Mouse (Mus musculus) limb, embryonic 11.5 days (tissue): ENCODE results near the gene Actb. TPM values are rescaled to one million over a fixed set of nuclear protein-coding genes. Genes with fewer than 3 reads are reported as not detected.
A peak's percentile ranks its signal among the peaks of the same experiment; 100 is the strongest.

Experiments
- ATAC-seq: fragments of 200-750 bp; cut with Nextera tagmentation; 2 replicates; pipeline ENCODE4 v1.8.0; 2017; ENCODE audit warnings: low read depth; ENCODE audit not compliant: insufficient number of reproducible peaks, low FRiP score, low TSS enrichment
- DNase-seq: peaks from one replicate; pipeline ENCODE4 v3.0.0-alpha.2; 2015; ENCODE audit warnings: low spot score
- H3K27ac ChIP-seq: fragments of 300-500 bp; sonication (generic); replicated peaks from 2 replicates; pipeline ENCODE4 v1.5.1; 2014; ENCODE audit warnings: low read depth, mild to moderate bottlenecking, low read length
- H3K27me3 ChIP-seq: fragments of 300-500 bp; sonication (generic); 2 replicates; pipeline ENCODE4 v1.6.1; 2014; ENCODE audit warnings: mild to moderate bottlenecking, low read length, mixed read lengths; ENCODE audit not compliant: control insufficient read depth, insufficient read depth
- H3K36me3 ChIP-seq: fragments of 300-500 bp; sonication (generic); 2 replicates; pipeline ENCODE4 v1.6.1; 2014; ENCODE audit warnings: mild to moderate bottlenecking, low read length, moderate library complexity, mixed read lengths; ENCODE audit not compliant: control insufficient read depth, insufficient read depth
- H3K4me1 ChIP-seq: fragments of 300-500 bp; sonication (generic); 2 replicates; pipeline ENCODE4 v1.6.1; 2014; ENCODE audit warnings: low read length, mixed read lengths; ENCODE audit not compliant: control insufficient read depth, insufficient read depth
- H3K4me2 ChIP-seq: fragments of 300-500 bp; sonication (generic); 2 replicates; pipeline ENCODE4 v1.6.1; 2014; ENCODE audit warnings: low read depth, mild to moderate bottlenecking, moderate library complexity; ENCODE audit not compliant: severe bottlenecking
- H3K4me3 ChIP-seq: fragments of 300-500 bp; sonication (generic); 2 replicates; pipeline ENCODE4 v1.5.1; 2014; ENCODE audit warnings: low read depth, low read length
- H3K9ac ChIP-seq: fragments of 300-500 bp; sonication (generic); 2 replicates; pipeline ENCODE4 v1.6.1; 2014; ENCODE audit warnings: mild to moderate bottlenecking, low read length
- H3K9me3 ChIP-seq: fragments of 300-500 bp; sonication (generic); 2 replicates; pipeline ENCODE4 v1.6.1; 2016; ENCODE audit warnings: low read length; ENCODE audit not compliant: control insufficient read depth
- WGBS: fragments of 180-500 bp; shearing (Covaris S2); extraction: QIAGEN DNeasy Blood & Tissue Kit; methylation state at CpG from one replicate; pipeline ENCODE4 v1.1.7; 2014; 5-methylcytosine and 5-hydroxymethylcytosine counted together
- polyA plus RNA-seq: library from polyadenylated mRNA; unstranded; fragments of >200 nt; fragmentation: Nextera tagmentation; extraction: Ambion mirVana; gene quantifications from 2 replicates; pipeline ENCODE4 v1.2.1, GENCODE M21; 2014

Gene Actb
- polyA plus RNA-seq, 1 experiment from 2014 or later, result 16,911 TPM

GRCm38 (mm10) chr5:142926940-142927228 is 20.3 kb upstream of the Actb start:
- H3K4me1 ChIP-seq, result peaks cover 16% of the 10 kb centered on the region; the same call in 1 of the 2 replicates
- DNase-seq, result no peak
- no peaks in the 10 kb centered on the region for H3K27me3 ChIP-seq
- H3K4me3 ChIP-seq, result no peak overlapping the region
- no peak overlapping the region for H3K9ac ChIP-seq
- no peak overlapping the region for H3K27ac ChIP-seq
- 36% methylated on average over 3 of the region's 3 CpGs for WGBS
- H3K4me2 ChIP-seq, result no peak overlapping the region
- no peaks in the 10 kb centered on the region for H3K36me3 ChIP-seq
- H3K9me3 ChIP-seq, result no peaks in the 10 kb centered on the region
- no peak for ATAC-seq

- no peak overlapping the region; the same call in 1 of the 2 replicates for H3K4me2 ChIP-seq
- H3K9me3 ChIP-seq, result no peaks in the 10 kb centered on the region
- no peak overlapping the region for H3K4me3 ChIP-seq
- peaks cover 16% of the 10 kb centered on the region; the same call in 1 of the 2 replicates for H3K4me1 ChIP-seq
- no peak overlapping the region; the same call in 1 of the 2 replicates for H3K27ac ChIP-seq
- no peak overlapping the region; the same call in 1 of the 2 replicates for H3K9ac ChIP-seq
- DNase-seq (peak; percentile 57), ATAC-seq (no peak)
- H3K36me3 ChIP-seq, result no peaks in the 10 kb centered on the region
- no peaks in the 10 kb centered on the region for H3K27me3 ChIP-seq
- WGBS, result 15% methylated on average over 13 of the region's 13 CpGs
Observed at GRCm38 (mm10) chr5:142926204-142926939, 19.8 kb upstream of the Actb start.

- Histone ChIP-seq H3K27me3 (no peaks in the 10 kb centered on the region), H3K4me1 (peaks cover 16% of the 10 kb centered on the region; the same call in 1 of the 2 replicates), H3K4me3 (no peak overlapping the region), H3K9me3 (no peaks in the 10 kb centered on the region), H3K9ac (no peak overlapping the region), H3K36me3 (no peaks in the 10 kb centered on the region), H3K27ac (no peak overlapping the region), H3K4me2 (no peak overlapping the region)
- DNase-seq (no peak), ATAC-seq (no peak)
- WGBS, result 81% methylated on average over 12 of the region's 12 CpGs
Observed at GRCm38 (mm10) chr5:142924336-142924959, 17.9 kb upstream of the Actb start.

- DNase-seq, result no peak
- WGBS, result 94% methylated on average over 3 of the region's 3 CpGs
- H3K9ac ChIP-seq, result no peak overlapping the region
- no peaks in the 10 kb centered on the region for H3K9me3 ChIP-seq
- H3K4me2 ChIP-seq, result no peak overlapping the region
- H3K4me3 ChIP-seq, result no peak overlapping the region
- no peak overlapping the region for H3K27ac ChIP-seq
- no peak for ATAC-seq
- no peaks in the 10 kb centered on the region for H3K36me3 ChIP-seq
- H3K4me1 ChIP-seq, result peaks cover 14% of the 10 kb centered on the region; the same call in 1 of the 2 replicates
- H3K27me3 ChIP-seq, result no peaks in the 10 kb centered on the region
Observed at GRCm38 (mm10) chr5:142923781-142924180, 17.2 kb upstream of the Actb start.

DNA sequence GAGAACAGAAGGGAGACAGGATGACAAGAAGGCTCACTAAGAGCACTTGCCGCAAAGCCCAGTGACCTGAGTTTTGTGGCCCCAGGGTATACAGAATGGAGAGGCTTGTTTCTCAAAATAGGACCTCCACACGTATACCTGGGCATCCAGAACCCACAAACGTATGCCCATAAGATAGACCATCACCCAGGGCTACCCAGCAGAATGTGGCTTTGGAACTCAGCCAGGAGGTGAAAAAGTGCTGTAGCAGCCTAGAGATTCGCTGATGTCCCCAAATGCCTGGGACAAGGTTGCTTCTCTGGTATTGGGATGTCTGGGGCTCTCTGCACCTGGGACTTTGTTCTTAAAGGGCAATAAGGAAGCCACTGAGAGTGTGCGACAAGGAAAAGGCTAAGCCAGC is 15.7 kb upstream of the Actb start:
- Histone ChIP-seq H3K27ac (no peak overlapping the region), H3K4me2 (no peak overlapping the region), H3K4me3 (no peak overlapping the region), H3K27me3 (no peaks in the 10 kb centered on the region), H3K36me3 (no peaks in the 10 kb centered on the region), H3K4me1 (peaks cover 13% of the 10 kb centered on the region; the same call in 1 of the 2 replicates), H3K9me3 (no peaks in the 10 kb centered on the region), H3K9ac (no peak overlapping the region)
- ATAC-seq (no peak), DNase-seq (no peak)
- 87% methylated on average over 5 of the region's 5 CpGs for WGBS

- H3K36me3 ChIP-seq, result no peaks in the 10 kb centered on the region
- DNase-seq (no peak), ATAC-seq (no peak)
- H3K9me3 ChIP-seq, result no peaks in the 10 kb centered on the region
- H3K4me3 ChIP-seq, result no peak overlapping the region
- WGBS, result 73% methylated on average over 6 of the region's 6 CpGs
- H3K9ac ChIP-seq, result no peak overlapping the region
- H3K4me1 ChIP-seq, result peaks cover 3% of the 10 kb centered on the region; the same call in 1 of the 2 replicates
- H3K27ac ChIP-seq, result no peak overlapping the region
- no peaks in the 10 kb centered on the region for H3K27me3 ChIP-seq
- H3K4me2 ChIP-seq, result no peak overlapping the region
Observed at GRCm38 (mm10) chr5:142921074-142921459, 14.5 kb upstream of the Actb start.

- Histone ChIP-seq H3K4me3 (no peak overlapping the region), H3K27ac (no peak overlapping the region), H3K9me3 (no peaks in the 10 kb centered on the region), H3K36me3 (no peaks in the 10 kb centered on the region), H3K27me3 (no peaks in the 10 kb centered on the region), H3K9ac (no peak overlapping the region), H3K4me1 (no peaks in the 10 kb centered on the region), H3K4me2 (no peak overlapping the region)
- 62% methylated on average over 8 of the region's 8 CpGs for WGBS
- DNase-seq (no peak), ATAC-seq (no peak)
Observed at GRCm38 (mm10) chr5:142920311-142921073, 13.9 kb upstream of the Actb start.

DNA sequence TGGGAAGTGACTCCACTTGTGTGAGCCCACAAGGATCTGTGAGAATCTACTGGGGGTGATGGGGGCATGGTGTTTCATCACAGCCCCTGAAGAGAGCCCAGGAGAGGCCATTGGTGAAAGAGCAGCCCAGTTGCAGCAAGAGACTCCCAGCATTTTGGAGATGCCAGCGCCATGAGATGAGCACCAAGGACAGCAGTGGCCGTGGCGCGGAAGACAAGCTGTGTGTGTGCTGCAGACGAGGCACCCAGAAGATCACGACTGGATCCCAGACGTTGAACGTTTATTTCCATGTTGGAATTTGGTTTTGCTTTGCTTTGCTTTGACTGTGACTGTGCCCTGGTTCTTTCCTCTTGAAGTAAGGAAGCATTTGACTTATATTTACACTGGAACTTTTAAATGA is 10.8 kb upstream of the Actb start:
- no peaks in the 10 kb centered on the region for H3K9me3 ChIP-seq
- H3K4me2 ChIP-seq, result no peak overlapping the region
- ATAC-seq (no peak), DNase-seq (no peak)
- no peaks in the 10 kb centered on the region for H3K27me3 ChIP-seq
- H3K27ac ChIP-seq, result no peak overlapping the region
- 94% methylated on average over 8 of the region's 8 CpGs for WGBS
- no peak overlapping the region for H3K9ac ChIP-seq
- no peaks in the 10 kb centered on the region for H3K4me1 ChIP-seq
- no peaks in the 10 kb centered on the region for H3K36me3 ChIP-seq
- H3K4me3 ChIP-seq, result no peak overlapping the region
